Mouse (Mus musculus) erythroblast, embryonic 14.5 days (primary cell): ENCODE measurements around the gene Psap.

ENCODE experiments used
- GATA1 ChIP-seq: IDR thresholded peaks from 2 replicates; pipeline ENCODE4 v1.6.1; 2012; ENCODE audit warnings: low read length, inconsistent platforms, mixed read lengths
- TAL1 ChIP-seq: IDR thresholded peaks from 3 replicates; pipeline ENCODE4 v1.6.1; 2012; ENCODE audit warnings: low read length, inconsistent platforms, mixed read lengths

- TF ChIP-seq TAL1 (no peak), GATA1 (no peak)
Measured at GRCm38 (mm10) chr10:60278006-60278399, 576 bp downstream of the Psap start.
